Mouse (Mus musculus) hindbrain, embryonic 11.5 days (tissue): ENCODE measurements around the gene Ezh2. TPM values are rescaled to one million over a fixed set of nuclear protein-coding genes. Genes with fewer than 3 reads are reported as not detected.

Experiments used
- ATAC-seq: fragments of 200-750 bp; cut with Nextera tagmentation; 2 replicates; pipeline ENCODE4 v1.8.0; 2017; ENCODE audit warnings: mild to moderate bottlenecking, moderate TSS enrichment, moderate library complexity; ENCODE audit not compliant: low FRiP score
- DNase-seq: peaks from one replicate; pipeline ENCODE4 v3.0.0-alpha.2; 2015; ENCODE audit warnings: low spot score
- H3K27ac ChIP-seq: fragments of 300-500 bp; sonication (generic); 2 replicates; pipeline ENCODE4 v1.5.1; 2014; ENCODE audit warnings: mild to moderate bottlenecking, low read depth, low read length
- H3K27me3 ChIP-seq: fragments of 300-500 bp; sonication (generic); 2 replicates; pipeline ENCODE4 v1.6.1; 2014; ENCODE audit warnings: mild to moderate bottlenecking, low read length, moderate library complexity, mixed read lengths; ENCODE audit not compliant: control insufficient read depth, insufficient read depth
- H3K36me3 ChIP-seq: fragments of 300-500 bp; sonication (generic); 2 replicates; pipeline ENCODE4 v1.6.1; 2014; ENCODE audit warnings: mild to moderate bottlenecking, low read length, moderate library complexity, mixed read lengths; ENCODE audit not compliant: control insufficient read depth, insufficient read depth
- H3K4me1 ChIP-seq: fragments of 300-500 bp; sonication (generic); replicated peaks from 2 replicates; pipeline ENCODE4 v1.6.1; 2014; ENCODE audit warnings: low read length, mixed read lengths; ENCODE audit not compliant: control insufficient read depth, insufficient read depth
- H3K4me2 ChIP-seq: fragments of 300-500 bp; sonication (generic); replicated peaks from 2 replicates; pipeline ENCODE4 v1.6.1; 2014; ENCODE audit warnings: mild to moderate bottlenecking, low read depth, low read length
- H3K4me3 ChIP-seq: fragments of 300-500 bp; sonication (generic); 2 replicates; pipeline ENCODE4 v1.5.1; 2014; ENCODE audit warnings: low read depth, low read length
- H3K9ac ChIP-seq: fragments of 300-500 bp; sonication (generic); 2 replicates; pipeline ENCODE4 v1.6.1; 2014; ENCODE audit warnings: low read depth, low read length
- H3K9me3 ChIP-seq: fragments of 300-500 bp; sonication (generic); 2 replicates; pipeline ENCODE4 v1.6.1; 2016; ENCODE audit warnings: low read length; ENCODE audit not compliant: control insufficient read depth
- WGBS: fragments of 180-500 bp; shearing (Covaris S2); extraction: QIAGEN DNeasy Blood & Tissue Kit; methylation state at CpG from one replicate; pipeline ENCODE4 v1.1.7; 2014; 5-methylcytosine and 5-hydroxymethylcytosine counted together
- polyA plus RNA-seq: library from polyadenylated mRNA; unstranded; fragments of >200 nt; fragmentation: Nextera tagmentation; extraction: Ambion mirVana; gene quantifications from 2 replicates; pipeline ENCODE4 v1.2.1, GENCODE M21; 2014

Gene Ezh2
- polyA plus RNA-seq, 1 experiment from 2014 or later = 195 TPM

DNA sequence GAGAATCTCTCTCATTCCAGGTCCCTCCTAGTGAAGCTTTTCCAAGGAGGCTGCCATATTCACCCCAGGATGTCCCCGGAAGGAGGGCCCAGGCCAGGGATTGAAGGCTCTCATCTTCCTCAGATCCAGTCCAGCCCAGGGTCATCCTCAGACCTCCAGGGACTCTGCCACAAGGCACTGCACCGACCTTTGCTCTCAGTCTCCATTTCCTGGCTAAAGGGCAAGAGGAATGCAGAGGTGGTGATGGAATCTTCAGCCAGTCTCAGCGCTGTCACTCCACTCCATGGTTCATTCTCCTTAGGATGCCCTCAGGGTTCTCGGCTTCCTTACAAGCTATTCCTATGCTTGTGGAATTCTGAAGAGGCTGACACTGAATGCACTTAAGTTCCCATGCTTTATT is 68.7 kb downstream of the Ezh2 start:
- no peak overlapping the region for H3K27ac ChIP-seq
- H3K36me3 ChIP-seq = peaks cover 16% of the 10 kb centered on the region; the same call in 1 of the 2 replicates
- no peaks in the 10 kb centered on the region for H3K4me1 ChIP-seq
- no peaks in the 10 kb centered on the region for H3K9me3 ChIP-seq
- no peak overlapping the region for H3K9ac ChIP-seq
- no peaks in the 10 kb centered on the region for H3K27me3 ChIP-seq
- H3K4me2 ChIP-seq = no peak overlapping the region
- ATAC-seq = no peak
- DNase-seq = peak; percentile 18
- 69% methylated on average over 4 of the region's 4 CpGs for WGBS
- H3K4me3 ChIP-seq = no peak overlapping the region

DNA sequence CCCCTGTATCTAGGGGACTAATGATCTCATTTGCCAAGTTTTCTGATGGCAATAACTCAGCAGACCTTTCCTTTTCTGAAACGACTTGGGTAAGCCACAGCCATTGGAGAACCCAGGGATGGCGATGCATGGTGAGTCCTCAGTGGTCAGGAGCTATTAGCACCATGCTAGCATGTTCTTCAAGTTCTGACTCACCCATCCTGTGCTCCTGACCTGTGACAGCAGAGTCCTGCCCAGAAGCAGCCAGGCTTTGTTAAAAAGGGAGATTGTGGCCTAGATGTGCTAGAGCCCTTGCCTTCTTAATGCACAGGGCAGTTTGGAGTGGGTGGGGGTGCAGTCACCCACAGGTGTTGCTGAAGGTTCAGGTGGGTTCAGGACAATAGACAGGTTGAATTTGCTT is 70.1 kb downstream of the Ezh2 start:
- no peak for DNase-seq
- Histone ChIP-seq H3K4me3 (no peak overlapping the region), H3K4me1 (no peaks in the 10 kb centered on the region), H3K27ac (no peak overlapping the region), H3K9ac (no peak overlapping the region), H3K36me3 (peaks cover 14% of the 10 kb centered on the region; the same call in 1 of the 2 replicates), H3K4me2 (no peak overlapping the region), H3K27me3 (no peaks in the 10 kb centered on the region), H3K9me3 (no peaks in the 10 kb centered on the region)
- ATAC-seq = no peak
- 85% methylated on average over 2 of the region's 2 CpGs for WGBS

DNA sequence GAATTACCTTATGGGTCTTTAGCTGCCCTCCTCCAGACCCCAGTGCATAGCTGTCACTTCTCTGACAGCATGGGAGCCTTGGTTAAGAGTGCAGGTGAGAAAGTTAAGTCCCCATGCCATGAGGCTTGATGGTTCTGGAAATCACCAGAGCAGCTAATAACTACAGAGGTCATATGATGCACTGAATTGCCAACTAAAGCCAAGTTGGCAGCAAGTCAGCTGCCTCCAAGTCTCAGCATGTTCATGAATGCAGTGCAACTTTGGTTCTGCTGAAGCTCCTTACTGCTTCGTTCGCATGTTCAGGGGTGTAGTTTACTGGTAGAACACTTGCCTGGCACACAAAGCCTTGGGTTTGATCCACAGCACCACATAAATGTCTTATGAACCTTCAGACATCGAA is 72.7 kb downstream of the Ezh2 start:
- Histone ChIP-seq H3K4me3 (no peak overlapping the region), H3K9me3 (no peaks in the 10 kb centered on the region), H3K27me3 (no peaks in the 10 kb centered on the region), H3K36me3 (peaks cover 15% of the 10 kb centered on the region; the same call in 1 of the 2 replicates), H3K27ac (no peak overlapping the region), H3K4me2 (no peak overlapping the region), H3K4me1 (no peaks in the 10 kb centered on the region), H3K9ac (no peak overlapping the region)
- WGBS = 96% methylated on average over 3 of the region's 3 CpGs
- no peak for DNase-seq
- no peak for ATAC-seq

DNA sequence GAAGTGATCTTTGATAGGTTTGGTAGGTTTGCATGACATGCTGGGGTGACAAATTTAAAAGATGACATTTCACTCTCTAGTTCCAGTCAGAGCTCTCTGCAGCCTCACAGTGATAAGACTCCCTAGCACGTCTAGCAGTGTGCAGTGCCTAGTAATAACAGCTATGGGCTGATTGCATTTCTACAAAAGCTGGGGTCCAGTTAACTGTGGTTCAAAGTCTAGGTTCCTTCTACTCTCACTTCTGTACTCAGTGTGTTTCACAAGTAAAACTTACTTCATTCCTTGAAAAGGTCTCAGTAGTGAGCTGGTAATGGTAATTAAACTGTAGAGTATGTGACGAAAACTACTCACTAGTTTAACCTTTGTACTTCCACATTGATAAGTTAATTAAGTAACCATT is 75.1 kb downstream of the Ezh2 start:
- ATAC-seq (no peak), DNase-seq (no peak)
- H3K4me2 ChIP-seq = no peak overlapping the region
- H3K4me1 ChIP-seq = no peaks in the 10 kb centered on the region
- 85% methylated on average over 2 of the region's 2 CpGs for WGBS
- H3K9ac ChIP-seq = no peak overlapping the region
- H3K9me3 ChIP-seq = no peaks in the 10 kb centered on the region
- peaks cover 8% of the 10 kb centered on the region; the same call in 1 of the 2 replicates for H3K36me3 ChIP-seq
- no peaks in the 10 kb centered on the region for H3K27me3 ChIP-seq
- H3K4me3 ChIP-seq = no peak overlapping the region
- H3K27ac ChIP-seq = no peak overlapping the region

DNA sequence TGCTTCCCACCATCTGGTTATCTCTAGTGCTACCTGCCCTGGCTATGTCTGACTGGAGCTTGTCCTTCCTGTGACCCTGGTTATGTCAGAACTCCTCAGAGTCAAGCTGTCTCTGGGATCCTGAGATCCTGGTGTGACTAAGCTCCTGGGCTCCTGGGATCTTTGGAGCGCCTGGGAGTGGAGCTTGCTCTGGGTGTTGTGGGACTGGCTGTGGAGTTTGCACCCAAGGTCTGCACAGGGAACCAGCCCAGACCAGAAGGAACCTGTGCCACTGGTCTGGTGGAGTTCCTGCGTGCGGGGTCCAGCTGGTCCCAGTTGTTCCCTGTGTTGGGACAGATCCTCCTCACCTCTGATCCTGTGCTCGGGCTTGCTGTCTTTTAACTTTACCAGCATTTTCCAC is 100.6 kb downstream of the Ezh2 start:
- Histone ChIP-seq H3K27ac (no peak overlapping the region), H3K4me2 (no peak overlapping the region), H3K9ac (no peak overlapping the region), H3K27me3 (no peaks in the 10 kb centered on the region), H3K9me3 (no peaks in the 10 kb centered on the region), H3K36me3 (no peaks in the 10 kb centered on the region), H3K4me1 (no peaks in the 10 kb centered on the region), H3K4me3 (no peak overlapping the region)
- DNase-seq (no peak), ATAC-seq (no peak)
- WGBS = 93% methylated on average over 4 of the region's 4 CpGs

DNA sequence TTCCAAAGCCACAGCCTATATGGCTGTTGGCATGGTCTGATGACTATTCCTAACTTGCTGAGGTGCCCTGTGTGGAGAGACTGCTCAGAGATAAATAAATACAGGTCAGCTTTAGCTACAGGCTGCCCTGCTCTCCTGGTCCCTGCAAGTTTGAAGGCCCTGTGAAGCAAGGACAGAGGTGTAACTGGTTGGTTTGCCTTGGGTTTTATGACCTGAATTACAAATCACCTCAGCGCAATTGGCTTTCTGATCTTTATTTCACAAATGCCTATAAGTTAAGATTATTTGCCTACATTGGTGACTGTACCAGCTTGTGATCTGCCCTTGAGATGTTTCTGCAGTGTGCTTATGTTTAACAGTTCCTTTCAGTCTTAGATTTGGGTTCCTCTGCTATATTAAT is 113.1 kb downstream of the Ezh2 start:
- H3K9me3 ChIP-seq = no peaks in the 10 kb centered on the region
- H3K4me3 ChIP-seq = no peak overlapping the region
- no peak overlapping the region for H3K27ac ChIP-seq
- no peaks in the 10 kb centered on the region for H3K36me3 ChIP-seq
- 97% methylated on average over 1 of the region's 1 CpGs for WGBS
- H3K4me2 ChIP-seq = no peak overlapping the region
- no peaks in the 10 kb centered on the region for H3K4me1 ChIP-seq
- no peak for ATAC-seq
- H3K9ac ChIP-seq = no peak overlapping the region
- H3K27me3 ChIP-seq = no peaks in the 10 kb centered on the region
- no peak for DNase-seq

Other genes starting within 250 kb of the Ezh2 start
- 169 and 178 TPM in 2 replicates for gene Cul1, start 141.9 kb downstream of the Ezh2 start, polyA plus RNA-seq
- gene Pdia4, start 218.1 kb upstream of the Ezh2 start, polyA plus RNA-seq = 282 and 285 TPM in 2 replicates
- gene Zfp786, start 235.5 kb upstream of the Ezh2 start, polyA plus RNA-seq = 6.6 and 6.9 TPM in 2 replicates
- gene Zfp398, start 240.3 kb upstream of the Ezh2 start, polyA plus RNA-seq = 9.1 and 13.8 TPM in 2 replicates